16 mouse cellular contexts compared by ENCODE assay signal in the genomic region with DNA sequence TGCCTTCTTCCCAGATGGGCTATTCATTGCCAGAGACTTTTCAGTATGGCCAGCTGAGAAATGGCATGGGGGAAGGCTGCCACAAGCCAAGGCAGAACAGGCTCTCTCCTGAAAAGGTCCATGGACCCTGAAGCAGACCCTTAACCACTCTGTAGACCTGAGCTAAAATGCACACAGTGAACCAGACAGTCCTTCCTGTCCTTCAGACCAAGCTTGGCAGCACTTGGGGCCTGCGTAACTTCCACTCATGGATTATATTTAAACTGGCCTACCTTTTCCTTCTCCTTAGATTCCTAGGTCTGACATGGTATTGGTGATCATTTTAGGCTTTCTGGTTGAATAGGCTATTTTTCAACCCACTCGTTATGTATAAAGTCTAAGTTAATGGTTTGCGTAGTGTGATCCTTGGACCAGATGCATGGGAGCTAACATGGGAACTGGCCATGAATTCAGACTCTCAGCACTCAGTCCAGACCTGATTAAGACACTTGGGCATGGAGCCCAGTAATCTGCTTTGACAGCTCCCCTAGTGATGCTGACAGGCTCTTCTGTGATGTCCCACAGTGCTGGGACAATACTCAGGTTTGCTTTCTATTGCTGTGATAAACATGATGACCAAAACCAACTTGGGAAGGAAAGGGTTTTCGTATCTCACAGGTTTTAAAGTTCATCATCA.
DNase-seq lines count a peak whose midpoint lies in the region; ATAC-seq and TF ChIP-seq lines count a peak whose summit lies in the region.
"Had no signal": no experiment of that assay in that cellular context is flagged by ENCODE, and none has a peak within 500 bp of the region (broad histone marks: within the 10 kb centered on the region; RNA-seq: fewer than 3 reads in every experiment).

No protein-coding gene starts in this region.

- H3K9ac ChIP-seq in midbrain, embryonic 14.5 days (replicated peaks; ENCODE audit: low read length), result no peak overlapping the region
- H3K9ac ChIP-seq: embryonic facial prominence, embryonic 12.5 days; liver, postnatal 0 days; midbrain, embryonic 13.5 days; neural tube, embryonic 15.5 days had no signal

- intact Hi-C loops in gastrocnemius, adult 2 months (cut with DNase I), result no loop called here
- intact Hi-C loops in heart, postnatal 25 days (cut with DNase I), result no loop called here

- TF ChIP-seq CTCF in gastrocnemius, adult 2 months (IDR thresholded peaks at IDR 0.05), result no peak

- no peaks in the 10 kb centered on the region for H3K27me3 ChIP-seq in midbrain, embryonic 14.5 days (ENCODE audit: control insufficient read depth, insufficient read depth, low read length)
- H3K27me3 ChIP-seq: embryonic facial prominence, embryonic 12.5 days; midbrain, embryonic 13.5 days; neural tube, embryonic 15.5 days had no signal

- H3K4me1 ChIP-seq in midbrain, embryonic 14.5 days (ENCODE audit: control insufficient read depth, insufficient read depth, low read length), result no peaks in the 10 kb centered on the region
- H3K4me1 ChIP-seq: embryonic facial prominence, embryonic 12.5 days; limb, embryonic 10.5 days had no signal

- ATAC-seq in inflammation-experienced regulatory T-cells, adult 6 months, result no peak
- no peak for ATAC-seq in midbrain, embryonic 14.5 days (ENCODE audit: low FRiP score, low TSS enrichment)
- ATAC-seq: forebrain, embryonic 14.5 days; midbrain, embryonic 13.5 days had no signal

- 0 out of 2 replicates have a peak overlapping the region, but pooled peaks have one; percentile 9 for H3K27ac ChIP-seq in gastrocnemius, adult 2 months
- no peak overlapping the region for H3K27ac ChIP-seq in midbrain, embryonic 14.5 days (replicated peaks; ENCODE audit: low read depth, low read length)
- H3K27ac ChIP-seq: embryonic facial prominence, embryonic 12.5 days; hindbrain, embryonic 10.5 days; limb, embryonic 10.5 days; midbrain, embryonic 13.5 days; neural tube, embryonic 15.5 days had no signal

- H3K4me2 ChIP-seq in midbrain, embryonic 14.5 days (ENCODE audit: low read length), result no peak overlapping the region
- H3K4me2 ChIP-seq: embryonic facial prominence, embryonic 12.5 days; midbrain, embryonic 13.5 days; neural tube, embryonic 15.5 days had no signal

- 84% methylated on average over 4 of the region's 4 CpGs for WGBS in midbrain, embryonic 14.5 days

- H3K36me3 ChIP-seq in midbrain, embryonic 14.5 days (ENCODE audit: control insufficient read depth, insufficient read depth, low read length), result no peaks in the 10 kb centered on the region
- H3K36me3 ChIP-seq: embryonic facial prominence, embryonic 12.5 days; hindbrain, embryonic 10.5 days; limb, embryonic 10.5 days; midbrain, embryonic 13.5 days; neural tube, embryonic 15.5 days had no signal

- DNase-seq in gastrocnemius, adult 2 months, result no peak
- no peak for DNase-seq in gastrocnemius, adult 8-10 months (ENCODE audit: low spot score in 2 of 2)
- peak; percentile 18 for DNase-seq in adipocyte (ENCODE audit: low spot score)
- peak; percentile 21 to 33 for DNase-seq in cerebellum, postnatal 36 days
- DNase-seq in heart, postnatal 25 days (ENCODE audit: low spot score), result peak; percentile 21
- DNase-seq in right cerebral cortex, postnatal 14 days, result no peak
- no peak for DNase-seq in midbrain, embryonic 14.5 days
- DNase-seq: liver, postnatal 0 days; right cerebral cortex, postnatal 25 days had no signal

- H3K9me3 ChIP-seq in midbrain, embryonic 14.5 days (ENCODE audit: control insufficient read depth, low read length), result no peaks in the 10 kb centered on the region
- H3K9me3 ChIP-seq: embryonic facial prominence, embryonic 12.5 days; hindbrain, embryonic 10.5 days; limb, embryonic 10.5 days; midbrain, embryonic 13.5 days; neural tube, embryonic 15.5 days had no signal

- no peak overlapping the region for H3K4me3 ChIP-seq in gastrocnemius, adult 2 months
- H3K4me3 ChIP-seq in midbrain, embryonic 14.5 days (replicated peaks; ENCODE audit: low read depth, low read length), result no peak overlapping the region
- H3K4me3 ChIP-seq: embryonic facial prominence, embryonic 12.5 days; hindbrain, embryonic 10.5 days; limb, embryonic 10.5 days; midbrain, embryonic 13.5 days; neural tube, embryonic 15.5 days had no signal

Comparison
In these comparisons a context has a peak if more than half of its experiments do, and no peak if none do; other contexts are left out.
1. DNase-seq: peak in adipocyte (single experiment), cerebellum, postnatal 36 days (2 of 2) and heart, postnatal 25 days (single experiment); none in gastrocnemius, adult 2 months (single experiment), gastrocnemius, adult 8-10 months (0 of 2), right cerebral cortex, postnatal 14 days (single experiment) and midbrain, embryonic 14.5 days (single experiment).